Mouse (Mus musculus) intestine, embryonic 16.5 days (tissue): Measurements from ENCODE around the gene Mllt6. TPM values are rescaled to one million over a fixed set of nuclear protein-coding genes. Genes with fewer than 3 reads are reported as not detected.

Experiments used
- ATAC-seq: fragments of 200-750 bp; cut with Nextera tagmentation; 2 replicates; pipeline ENCODE4 v1.8.0; 2017; ENCODE audit warnings: moderate TSS enrichment, moderate library complexity
- H3K27ac ChIP-seq: fragments of 300-500 bp; sonication (generic); 2 replicates; pipeline ENCODE4 v1.5.1; 2014; ENCODE audit warnings: mild to moderate bottlenecking, low read length
- H3K27me3 ChIP-seq: fragments of 300-500 bp; sonication (generic); replicated peaks from 2 replicates; pipeline ENCODE4 v1.6.1; 2014; ENCODE audit warnings: low read length, control low read depth, mixed read lengths; ENCODE audit not compliant: control insufficient read depth, insufficient read depth
- H3K36me3 ChIP-seq: fragments of 300-500 bp; sonication (generic); 2 replicates; pipeline ENCODE4 v1.6.1; 2014; ENCODE audit warnings: low read length, control low read depth; ENCODE audit not compliant: control insufficient read depth, insufficient read depth
- H3K4me1 ChIP-seq: fragments of 300-500 bp; sonication (generic); 2 replicates; pipeline ENCODE4 v1.6.1; 2014; ENCODE audit warnings: low read length, control low read depth, mixed read lengths; ENCODE audit not compliant: control insufficient read depth, insufficient read depth
- H3K4me2 ChIP-seq: fragments of 300-500 bp; sonication (generic); 2 replicates; pipeline ENCODE4 v1.6.1; 2014; ENCODE audit warnings: low read depth, low read length, control low read depth
- H3K4me3 ChIP-seq: fragments of 300-500 bp; sonication (generic); 2 replicates; pipeline ENCODE4 v1.5.1; 2014; ENCODE audit warnings: mild to moderate bottlenecking, low read length
- H3K9ac ChIP-seq: fragments of 300-500 bp; sonication (generic); 2 replicates; pipeline ENCODE4 v1.6.1; 2014; ENCODE audit warnings: low read depth, low read length
- H3K9me3 ChIP-seq: fragments of 300-500 bp; sonication (generic); 2 replicates; pipeline ENCODE4 v1.6.1; 2016; ENCODE audit warnings: low read length, control low read depth; ENCODE audit not compliant: control insufficient read depth
- WGBS: fragments of 180-500 bp; shearing (Covaris S2); extraction: QIAGEN DNeasy Blood & Tissue Kit; methylation state at CpG from one replicate; pipeline ENCODE4 v1.1.7; 2014; 5-methylcytosine and 5-hydroxymethylcytosine counted together
- polyA plus RNA-seq: library from polyadenylated mRNA; unstranded; fragments of >200 nt; fragmentation: Nextera tagmentation; extraction: Ambion mirVana; gene quantifications from 2 replicates; pipeline ENCODE4 v1.2.1, GENCODE M21; 2015

Gene Mllt6
- 2.2 and 2.6 TPM in 2 replicates for polyA plus RNA-seq

DNA sequence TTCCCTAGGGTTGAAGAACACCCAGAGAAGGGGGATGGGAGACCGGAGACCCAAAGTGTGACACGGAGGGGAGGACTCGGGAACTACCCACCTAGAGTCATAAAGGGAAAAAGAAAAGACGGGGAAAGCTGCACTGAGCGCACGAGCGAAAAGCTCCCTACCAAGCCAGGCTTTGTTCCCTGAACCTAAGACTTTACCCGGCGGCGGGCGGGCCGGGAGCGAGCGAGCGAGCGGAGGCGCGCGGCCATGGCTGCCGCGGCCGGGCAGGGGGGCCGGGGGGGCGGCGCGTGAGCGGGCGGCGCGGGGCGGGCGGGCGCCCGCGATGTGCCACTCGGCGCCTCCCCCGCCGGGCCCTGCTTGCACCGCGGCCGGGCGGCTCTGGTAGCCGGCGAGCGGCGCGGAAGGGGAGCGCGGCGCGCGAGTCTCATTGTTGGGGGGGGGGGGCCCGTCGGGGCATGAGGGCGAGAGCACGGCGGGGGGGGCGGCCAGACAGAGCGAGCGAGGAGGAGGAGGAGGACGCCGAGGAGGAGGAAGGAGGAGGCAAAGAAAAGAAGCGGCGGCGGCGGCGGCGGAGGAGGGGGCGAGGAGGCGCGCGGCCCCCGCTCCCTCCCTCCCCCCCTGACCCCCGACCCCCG lies at the start of gene Mllt6:
TSS of gene Mllt6 (plus strand) at position 522 of the 635 bp plus-strand sequence.
- peak; percentile 29 for ATAC-seq
- Histone ChIP-seq H3K27ac (peak within 1 kb of the TSS; percentile 88), H3K4me1 (peaks cover 33% of the 10 kb centered on the region), H3K9me3 (no peaks in the 10 kb centered on the region), H3K27me3 (0 out of 2 replicates have a peak, but pooled peaks cover 4% of the 10 kb centered on the region), H3K36me3 (peaks cover 10% of the 10 kb centered on the region; the same call in 1 of the 2 replicates), H3K9ac (peak within 1 kb of the TSS; percentile 86), H3K4me3 (peak within 1 kb of the TSS; percentile 88), H3K4me2 (peak within 1 kb of the TSS; percentile 77)
- under 1% methylated on average over 55 of the region's 76 CpGs for WGBS

DNA sequence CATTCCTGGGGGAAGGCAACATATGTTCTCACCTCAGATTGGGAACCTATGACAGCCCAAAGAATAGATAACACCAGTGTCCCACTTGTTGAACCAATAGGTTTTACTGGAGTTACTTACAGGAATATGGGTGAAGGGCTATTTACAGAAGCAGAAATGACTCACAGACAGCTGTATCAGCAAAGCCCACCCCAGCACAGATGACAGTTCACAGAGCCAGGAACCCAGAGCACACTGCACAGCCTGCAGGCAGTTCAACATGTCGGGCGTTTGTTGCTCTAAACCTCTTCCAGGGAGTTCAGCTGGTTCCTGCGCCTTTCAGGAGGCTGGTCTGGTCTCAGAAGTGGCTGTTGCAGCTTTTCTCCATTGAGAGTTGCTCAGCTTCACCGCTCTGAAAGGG lies 47.9 kb upstream of the Mllt6 start:
- Histone ChIP-seq H3K27ac (no peak overlapping the region), H3K9ac (no peak overlapping the region), H3K36me3 (no peaks in the 10 kb centered on the region), H3K9me3 (no peaks in the 10 kb centered on the region), H3K27me3 (no peaks in the 10 kb centered on the region), H3K4me1 (no peaks in the 10 kb centered on the region), H3K4me2 (no peak overlapping the region), H3K4me3 (no peak overlapping the region)
- ATAC-seq, result no peak
- 77% methylated on average over 4 of the region's 4 CpGs for WGBS

DNA sequence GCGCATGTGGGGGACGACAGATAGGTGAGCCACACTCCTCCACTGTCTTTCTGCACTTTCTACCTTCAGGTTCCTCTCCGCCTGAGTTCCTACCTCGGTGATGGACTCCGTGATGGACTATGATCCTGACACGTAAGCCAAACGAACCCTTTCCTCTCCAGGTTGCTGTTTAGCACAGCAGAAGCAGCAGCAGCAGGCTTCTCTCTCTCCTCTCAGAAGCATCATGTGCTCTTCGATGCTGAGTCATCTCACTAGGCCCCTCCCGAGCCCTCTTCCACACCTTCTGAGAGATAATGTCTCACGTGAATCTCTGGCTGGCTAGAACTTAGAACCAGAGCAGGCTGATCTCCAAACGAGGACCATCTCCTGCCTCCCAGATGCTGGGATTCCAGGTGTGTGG lies 44.8 kb upstream of the Mllt6 start:
- no peak overlapping the region for H3K4me2 ChIP-seq
- peak; percentile 44; the same call in 1 of the 2 replicates for ATAC-seq
- WGBS, result 36% methylated on average over 11 of the region's 11 CpGs

DNA sequence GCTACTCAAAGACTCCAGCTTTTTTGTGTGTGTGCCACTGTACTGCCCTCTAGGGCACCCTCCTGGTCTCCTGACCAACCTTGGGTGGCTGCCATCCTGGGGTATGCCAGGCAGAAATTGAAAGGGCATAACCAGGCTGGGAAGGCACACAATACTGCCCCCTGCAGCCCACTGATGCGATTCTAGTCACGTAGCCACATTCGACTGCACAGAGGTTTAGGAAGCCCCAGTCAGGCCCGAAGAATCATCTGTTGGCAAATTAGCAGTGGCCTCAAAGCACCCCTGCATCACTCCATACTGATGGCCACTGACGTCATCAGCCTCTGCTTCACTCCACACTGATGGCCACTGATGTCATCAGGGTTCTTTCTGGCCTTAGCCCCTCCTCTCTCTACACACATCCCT lies 43.8 kb upstream of the Mllt6 start:
- H3K9ac ChIP-seq, result no peak overlapping the region
- peaks cover 11% of the 10 kb centered on the region for H3K27me3 ChIP-seq
- no peaks in the 10 kb centered on the region for H3K9me3 ChIP-seq
- 55% methylated on average over 5 of the region's 5 CpGs for WGBS
- no peak overlapping the region for H3K4me3 ChIP-seq
- no peaks in the 10 kb centered on the region for H3K36me3 ChIP-seq
- no peak overlapping the region for H3K4me2 ChIP-seq
- no peak overlapping the region for H3K27ac ChIP-seq
- H3K4me1 ChIP-seq, result no peaks in the 10 kb centered on the region
- ATAC-seq, result no peak; the same call in 1 of the 2 replicates

More for the DNA sequence above, 44.8 kb upstream of the Mllt6 start:
- no peaks in the 10 kb centered on the region for H3K9me3 ChIP-seq
- no peaks in the 10 kb centered on the region for H3K36me3 ChIP-seq
- no peak overlapping the region for H3K9ac ChIP-seq
- H3K4me1 ChIP-seq, result no peaks in the 10 kb centered on the region
- no peak overlapping the region for H3K27ac ChIP-seq
- no peak overlapping the region for H3K4me3 ChIP-seq
- peaks cover 3% of the 10 kb centered on the region; the same call in 1 of the 2 replicates for H3K27me3 ChIP-seq

DNA sequence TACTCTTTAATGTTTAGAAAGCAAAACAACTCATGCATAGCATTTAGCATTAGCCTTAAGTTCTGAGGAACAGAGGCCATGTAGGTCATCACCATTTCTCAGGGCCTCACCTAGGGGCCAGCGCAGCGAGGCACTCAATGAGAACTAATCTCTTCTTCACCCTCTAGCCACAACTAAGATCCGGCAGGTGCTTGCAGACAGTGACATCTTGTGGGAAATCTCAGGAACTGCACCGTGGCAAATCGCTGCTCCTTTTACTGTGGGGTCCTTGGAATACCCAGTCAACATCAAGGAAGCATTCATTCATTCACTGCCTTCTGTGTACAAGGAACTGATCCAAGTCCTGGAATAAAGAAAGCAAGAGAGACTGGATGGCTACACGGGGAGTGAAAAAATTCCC lies 40.8 kb upstream of the Mllt6 start:
- H3K27me3 ChIP-seq, result peaks cover 40% of the 10 kb centered on the region
- no peaks in the 10 kb centered on the region for H3K36me3 ChIP-seq
- H3K27ac ChIP-seq, result no peak overlapping the region
- 1% methylated on average over 6 of the region's 6 CpGs for WGBS
- H3K4me3 ChIP-seq, result no peak overlapping the region
- H3K9me3 ChIP-seq, result no peaks in the 10 kb centered on the region
- peaks cover 4% of the 10 kb centered on the region; the same call in 1 of the 2 replicates for H3K4me1 ChIP-seq
- ATAC-seq, result no peak
- no peak overlapping the region for H3K4me2 ChIP-seq
- H3K9ac ChIP-seq, result no peak overlapping the region

DNA sequence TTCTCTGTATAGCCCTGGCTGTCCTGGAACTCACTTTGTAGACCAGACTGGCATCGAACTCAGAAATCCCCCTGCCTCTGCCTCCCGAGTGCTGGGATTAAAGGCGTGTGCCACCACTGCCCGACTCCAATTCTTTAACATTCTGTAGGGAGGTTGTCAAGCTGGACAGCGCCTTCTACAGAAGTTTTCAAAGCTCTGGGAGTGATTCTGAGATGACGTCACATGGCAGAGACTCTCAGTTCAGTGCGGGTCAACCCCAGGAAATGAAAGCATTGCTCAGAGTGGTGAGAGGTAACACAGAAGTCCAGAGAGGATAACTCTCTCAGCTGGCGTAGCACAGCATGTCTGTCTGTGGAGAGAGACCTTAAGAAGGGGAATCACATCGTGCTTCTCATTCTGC lies 40.0 kb upstream of the Mllt6 start:
- 56% methylated on average over 9 of the region's 9 CpGs for WGBS
- peaks cover 47% of the 10 kb centered on the region for H3K27me3 ChIP-seq
- H3K27ac ChIP-seq, result no peak overlapping the region
- no peaks in the 10 kb centered on the region for H3K9me3 ChIP-seq
- no peak overlapping the region for H3K9ac ChIP-seq
- no peak overlapping the region for H3K4me2 ChIP-seq
- ATAC-seq, result no peak
- peaks cover 9% of the 10 kb centered on the region for H3K4me1 ChIP-seq
- no peak overlapping the region for H3K4me3 ChIP-seq
- no peaks in the 10 kb centered on the region for H3K36me3 ChIP-seq

DNA sequence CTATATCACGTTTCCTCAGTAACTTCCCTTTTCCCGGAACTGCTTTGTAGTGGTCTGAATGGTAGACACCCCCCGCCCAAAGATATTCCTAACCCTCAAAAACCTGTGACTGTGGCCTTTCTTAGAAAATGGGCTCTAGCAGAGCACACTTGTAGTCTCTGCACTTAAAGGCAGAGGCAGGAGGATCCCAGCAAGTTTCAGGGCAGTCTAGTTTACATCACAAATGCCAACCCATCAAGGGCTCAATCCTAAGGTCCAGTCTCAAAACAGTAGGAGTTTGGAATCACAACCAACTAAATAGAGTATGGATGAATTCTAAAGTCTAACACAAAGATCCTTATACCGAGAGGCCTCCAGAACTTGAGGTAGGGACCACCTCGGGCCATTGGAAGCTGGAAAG lies 37.7 kb upstream of the Mllt6 start:
- peaks cover 60% of the 10 kb centered on the region for H3K27me3 ChIP-seq
- WGBS, result 81% methylated on average over 5 of the region's 5 CpGs
- no peak overlapping the region for H3K9ac ChIP-seq
- no peak for ATAC-seq
- H3K36me3 ChIP-seq, result no peaks in the 10 kb centered on the region
- H3K27ac ChIP-seq, result no peak overlapping the region
- H3K4me2 ChIP-seq, result no peak overlapping the region
- no peaks in the 10 kb centered on the region for H3K9me3 ChIP-seq
- H3K4me3 ChIP-seq, result no peak overlapping the region
- peaks cover 22% of the 10 kb centered on the region for H3K4me1 ChIP-seq

DNA sequence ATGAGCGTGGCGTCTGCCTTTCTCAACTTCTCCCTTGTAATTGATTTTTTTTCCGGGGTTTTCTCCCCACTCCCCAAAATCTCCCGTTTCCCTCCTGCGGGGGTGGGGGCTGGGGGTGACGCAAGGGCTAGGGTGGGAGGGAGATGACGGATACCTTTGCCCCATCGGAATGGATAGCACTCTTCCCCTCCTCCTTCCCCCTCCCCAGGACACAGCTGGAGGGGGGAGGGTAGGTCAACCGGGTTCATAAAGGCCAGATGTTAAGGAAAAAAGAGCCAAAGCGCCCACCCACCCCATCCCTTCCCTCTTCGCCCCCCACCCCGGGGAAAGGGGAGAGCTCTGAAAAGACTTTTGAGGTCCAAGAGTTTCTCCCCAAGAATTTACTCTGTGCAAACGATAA lies 36.8 kb upstream of the Mllt6 start:
- no peak overlapping the region for H3K4me3 ChIP-seq
- H3K27ac ChIP-seq, result no peak overlapping the region
- H3K9me3 ChIP-seq, result no peaks in the 10 kb centered on the region
- 17% methylated on average over 13 of the region's 13 CpGs for WGBS
- peaks cover 68% of the 10 kb centered on the region for H3K27me3 ChIP-seq
- H3K36me3 ChIP-seq, result no peaks in the 10 kb centered on the region
- peaks cover 22% of the 10 kb centered on the region for H3K4me1 ChIP-seq
- H3K4me2 ChIP-seq, result no peak overlapping the region
- H3K9ac ChIP-seq, result no peak overlapping the region
- ATAC-seq, result no peak

DNA sequence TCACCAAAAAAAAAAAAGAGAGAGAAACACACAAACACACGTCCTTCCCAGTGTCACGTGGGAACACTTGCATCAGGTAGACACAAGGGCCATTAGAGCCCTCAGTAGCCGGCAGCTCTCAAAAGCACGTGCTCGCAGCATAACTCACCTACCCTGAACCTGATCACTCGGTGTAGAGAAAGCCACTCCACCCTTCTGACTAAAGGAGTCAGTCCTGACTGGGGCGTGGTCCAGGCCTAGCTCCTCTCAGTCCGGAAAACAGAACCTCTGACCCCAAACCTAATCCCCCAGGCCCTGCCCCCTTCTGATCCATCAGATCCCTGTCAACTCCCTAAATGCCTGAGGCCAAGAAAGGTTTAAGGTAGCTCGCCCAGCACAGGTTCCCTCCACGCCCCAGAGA lies 36.4 kb upstream of the Mllt6 start:
- Histone ChIP-seq H3K9ac (no peak overlapping the region), H3K27me3 (peaks cover 71% of the 10 kb centered on the region), H3K9me3 (no peaks in the 10 kb centered on the region), H3K27ac (no peak overlapping the region), H3K4me2 (no peak overlapping the region), H3K4me1 (peaks cover 22% of the 10 kb centered on the region), H3K36me3 (no peaks in the 10 kb centered on the region), H3K4me3 (no peak overlapping the region)
- WGBS, result 19% methylated on average over 10 of the region's 10 CpGs
- ATAC-seq, result peak; percentile 29; the same call in 1 of the 2 replicates
